Mouse (Mus musculus): Measurements from ENCODE around the gene Olfr314.

Gene Olfr314

DNA sequence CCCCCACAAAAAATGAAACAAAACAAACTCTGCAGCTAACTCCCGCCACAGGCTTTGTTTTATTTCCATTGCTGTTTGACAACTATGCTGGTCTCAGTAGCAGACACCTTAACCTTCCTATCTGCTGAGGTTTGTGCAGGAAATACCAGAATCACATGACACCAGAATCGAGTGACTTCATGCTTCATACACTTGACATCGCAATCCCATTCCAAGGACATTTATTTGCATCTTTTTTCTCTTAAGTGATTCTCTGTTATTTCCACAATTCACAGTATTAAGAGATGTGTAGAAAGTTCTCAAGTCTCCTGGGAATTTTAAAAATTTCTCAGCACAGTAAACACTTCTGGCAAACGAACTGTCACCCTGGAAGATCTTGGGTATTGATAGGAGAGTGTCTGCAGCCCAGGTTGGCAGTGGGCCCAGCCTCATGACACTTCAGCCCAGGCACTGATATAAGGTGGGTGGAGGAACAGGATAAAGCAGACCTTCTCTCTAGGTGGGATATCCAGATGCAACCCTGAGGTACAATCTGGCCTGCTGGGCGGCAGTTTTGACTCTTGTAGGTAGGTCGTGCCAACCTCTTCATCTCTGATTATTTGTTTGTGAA is at the start of gene Olfr314:
Gene Olfr314, plus strand, starts transcription at position 473 of the 610 bp plus-strand sequence.
- no peak for TF ChIP-seq GATA4 (IDR thresholded peaks at IDR 0.05; ENCODE audit: insufficient replicate concordance, low read length)

DNA sequence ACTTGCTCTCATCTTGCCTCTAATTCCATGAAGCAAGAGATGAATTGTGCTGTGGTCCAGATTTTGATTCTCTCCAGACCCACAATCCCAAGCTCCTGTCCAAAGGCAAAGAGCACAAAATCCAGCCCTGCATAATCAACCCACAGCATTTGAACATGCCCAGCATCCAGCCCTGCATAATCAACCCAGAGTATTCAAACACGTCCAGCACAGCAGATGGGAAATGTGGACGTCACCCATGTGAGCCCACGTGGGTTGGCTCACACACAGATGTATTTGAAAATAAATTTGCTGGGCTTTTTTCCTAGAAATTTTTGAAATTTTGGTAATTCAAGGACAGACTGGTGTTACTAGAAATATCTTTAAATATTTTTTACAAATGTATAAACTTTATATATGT is 49.4 kb upstream of the Olfr314 start:
- TF ChIP-seq GATA4 (IDR thresholded peaks at IDR 0.05; ENCODE audit: insufficient replicate concordance, low read length) = no peak

DNA sequence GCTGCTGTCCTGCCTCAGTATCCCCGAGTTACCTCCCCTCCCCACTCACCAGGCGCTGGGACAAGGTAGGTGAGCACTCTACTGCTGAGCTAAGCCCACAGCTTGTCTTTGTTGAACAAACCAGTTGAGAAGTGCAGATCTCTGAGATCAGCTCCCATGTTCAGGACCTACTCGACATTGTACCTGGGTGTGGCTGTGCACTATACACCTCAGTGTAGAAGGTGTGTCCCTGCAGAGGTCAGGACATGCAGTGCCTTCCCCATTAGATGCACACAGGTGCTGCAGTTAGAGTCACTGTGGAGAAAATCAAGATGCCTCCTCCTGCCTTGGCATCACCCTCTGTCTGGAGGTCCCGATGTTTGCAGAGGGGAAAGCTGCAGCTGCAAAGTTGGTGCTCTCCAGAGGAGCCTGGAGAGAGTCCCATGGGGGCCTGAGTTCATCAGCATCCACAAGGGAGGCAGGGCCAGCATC is 43.9 kb upstream of the Olfr314 start, which contains the start of gene Olfr317:
Gene Olfr317, minus strand, starts transcription at position 421 of the 471 bp plus-strand sequence.
- TF ChIP-seq GATA4 (IDR thresholded peaks at IDR 0.05; ENCODE audit: insufficient replicate concordance, low read length) = no peak

DNA sequence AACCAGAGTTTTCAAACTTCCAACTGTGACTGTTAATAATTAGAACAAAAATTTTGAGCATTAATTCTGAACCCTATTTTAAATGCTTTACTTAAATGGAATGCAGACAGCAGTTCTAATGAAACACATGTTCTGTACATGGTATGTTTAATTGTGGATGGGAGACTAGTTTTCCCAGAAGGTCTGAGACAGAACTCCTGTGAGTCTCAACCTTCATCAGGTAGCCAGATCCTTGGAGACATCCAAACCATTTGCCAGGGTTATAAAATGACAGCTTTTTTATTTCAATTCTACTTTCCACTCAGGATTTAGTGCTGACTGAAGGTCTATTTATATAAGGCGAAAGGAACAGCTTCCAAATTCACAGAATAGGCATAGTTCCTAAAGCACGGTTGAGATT is 30.3 kb upstream of the Olfr314 start, which contains the start of gene Olfr316:
Gene Olfr316, plus strand, starts transcription at position 301 of the 400 bp plus-strand sequence.
- no peak for TF ChIP-seq GATA4 (IDR thresholded peaks at IDR 0.05; ENCODE audit: insufficient replicate concordance, low read length)

DNA sequence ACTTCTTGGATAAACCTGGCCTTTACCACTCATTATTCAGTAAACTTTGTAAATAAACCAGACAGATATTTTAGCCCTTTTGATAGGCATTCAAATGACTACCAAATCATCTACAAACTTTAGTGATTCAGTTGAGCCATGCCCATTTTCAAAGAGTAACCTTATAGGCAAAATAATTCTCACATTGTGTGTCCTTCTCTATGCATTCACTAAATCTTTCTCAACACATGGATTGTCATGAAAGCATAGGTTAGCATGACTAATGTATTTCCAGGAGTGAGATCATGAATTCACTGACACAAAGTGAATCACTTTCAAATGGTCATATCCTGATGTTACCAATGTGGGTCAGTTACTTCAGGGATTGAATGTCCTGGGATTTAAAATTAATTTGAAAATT is 9.9 kb upstream of the Olfr314 start, which contains the start of gene Olfr315:
Gene Olfr315, plus strand, starts transcription at position 301 of the 400 bp plus-strand sequence.
- TF ChIP-seq GATA4 (IDR thresholded peaks at IDR 0.05; ENCODE audit: insufficient replicate concordance, low read length) = no peak

DNA sequence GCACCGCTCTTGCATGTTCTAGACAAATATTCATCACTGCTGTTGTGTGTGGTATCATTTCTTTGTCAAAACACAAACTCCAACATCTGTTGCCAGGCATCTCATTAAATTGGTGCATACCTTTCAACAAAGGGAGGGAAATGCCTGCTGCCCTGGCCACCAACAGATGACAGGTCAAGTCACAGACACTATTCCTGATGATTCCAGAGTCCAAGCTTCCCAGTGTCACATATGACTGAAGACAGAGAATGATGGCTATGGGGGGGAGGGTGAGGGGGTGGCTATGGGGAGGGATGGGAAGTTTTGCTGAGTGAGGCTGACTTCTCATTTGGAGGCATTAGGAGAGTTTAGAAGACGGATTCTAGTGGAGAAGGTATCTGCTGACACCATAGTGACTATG is 1.4 kb downstream of the Olfr314 start:
- no peak for TF ChIP-seq GATA4 (IDR thresholded peaks at IDR 0.05; ENCODE audit: insufficient replicate concordance, low read length)

DNA sequence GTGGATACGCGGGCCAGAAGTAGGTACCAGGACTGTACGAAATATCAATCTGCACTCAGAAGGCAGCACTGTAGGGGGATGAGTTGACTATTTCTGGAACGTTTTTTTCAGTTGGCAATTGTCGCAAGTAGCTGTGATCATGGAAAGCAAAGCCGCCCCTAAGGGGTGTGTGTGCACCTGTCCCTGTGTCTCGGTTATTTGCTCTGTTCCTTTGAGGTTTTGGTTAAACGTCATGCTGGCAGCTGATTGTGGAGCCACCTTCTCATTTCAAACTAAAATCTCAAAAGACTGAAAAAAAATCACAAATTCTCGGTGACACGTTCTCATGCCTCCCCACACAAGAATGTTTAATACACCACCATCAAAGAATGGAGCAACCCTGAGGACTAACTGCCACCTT is 4.9 kb downstream of the Olfr314 start:
- no peak for TF ChIP-seq GATA4 (IDR thresholded peaks at IDR 0.05; ENCODE audit: insufficient replicate concordance, low read length)

DNA sequence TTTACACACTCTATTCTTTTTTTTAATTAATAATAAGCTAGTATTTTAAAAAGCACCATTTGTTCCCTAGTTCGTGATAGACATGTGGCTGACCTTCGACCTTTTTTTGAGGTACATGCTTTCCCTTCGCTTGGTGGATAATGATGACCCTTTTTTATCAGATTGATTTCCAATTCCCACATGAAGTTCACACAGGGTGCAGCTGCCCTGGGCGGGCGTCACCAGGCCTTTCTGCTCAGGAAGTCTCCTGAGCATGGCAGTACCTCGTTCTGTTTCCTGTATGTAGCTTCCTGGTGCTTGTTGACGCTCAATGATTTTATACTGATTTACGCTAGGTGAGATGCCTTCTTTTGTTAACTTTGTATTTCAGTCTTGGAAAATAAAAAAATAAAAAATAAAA is 5.6 kb downstream of the Olfr314 start:
- TF ChIP-seq GATA4 (IDR thresholded peaks at IDR 0.05; ENCODE audit: insufficient replicate concordance, low read length) = no peak

DNA sequence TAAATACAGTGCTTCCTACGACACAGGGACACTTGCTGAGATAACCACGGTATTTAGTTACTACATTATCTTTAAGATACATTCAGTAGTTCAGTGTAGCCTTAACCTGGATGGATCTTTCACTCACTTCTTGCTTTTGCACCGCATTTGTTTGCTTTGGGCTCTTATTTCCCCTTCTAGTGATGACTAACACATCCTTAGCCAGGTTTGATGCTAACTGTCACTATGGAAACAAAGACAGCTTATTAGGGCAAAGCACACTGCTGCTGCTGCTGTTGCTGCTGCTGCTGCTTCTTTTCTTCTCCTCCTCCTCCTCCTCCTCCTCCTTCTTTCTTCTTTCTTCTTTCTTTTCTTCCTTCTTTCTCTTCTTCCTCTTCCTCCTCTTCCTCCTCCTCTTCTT is 6.8 kb downstream of the Olfr314 start:
- TF ChIP-seq GATA4 (IDR thresholded peaks at IDR 0.05; ENCODE audit: insufficient replicate concordance, low read length) = no peak

DNA sequence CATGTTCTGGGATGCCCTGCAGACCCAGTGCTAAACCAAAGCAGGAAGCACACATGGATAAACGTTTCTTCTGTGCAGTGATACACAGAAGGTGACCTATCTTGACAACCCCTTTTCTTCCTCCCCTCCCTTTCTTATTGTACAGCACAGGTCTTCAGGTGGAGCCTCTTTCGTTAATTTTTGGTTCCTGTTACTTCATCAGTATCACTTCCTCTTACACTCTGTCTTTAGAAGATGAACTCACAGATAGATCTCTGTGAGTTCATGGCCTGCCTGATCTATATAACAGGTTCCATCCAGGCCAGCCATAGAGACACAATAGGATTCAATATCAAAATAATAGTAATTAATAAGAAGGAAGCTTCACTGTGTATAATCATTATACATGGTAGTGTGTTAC is 7.3 kb downstream of the Olfr314 start:
- TF ChIP-seq GATA4 (IDR thresholded peaks at IDR 0.05; ENCODE audit: insufficient replicate concordance, low read length) = no peak

DNA sequence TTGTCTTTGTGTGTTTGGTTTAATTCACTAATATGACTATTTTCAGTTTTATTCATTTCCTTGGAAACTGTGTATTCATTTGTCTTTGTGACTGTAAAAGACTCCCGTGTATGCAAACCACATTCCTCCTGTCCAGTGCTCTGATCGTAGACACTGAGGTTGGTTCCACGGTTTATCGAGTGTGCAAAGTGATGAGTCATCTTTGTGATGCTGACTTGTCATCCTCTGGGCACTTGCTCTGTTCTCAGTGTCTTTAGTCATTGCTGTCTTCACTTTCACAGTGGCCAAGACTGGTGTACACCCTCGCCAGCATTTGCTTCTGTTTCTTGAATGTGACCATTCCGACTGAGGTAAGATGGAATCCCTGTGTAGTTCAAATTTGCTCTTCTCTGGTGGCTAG is 7.9 kb downstream of the Olfr314 start:
- TF ChIP-seq GATA4 (IDR thresholded peaks at IDR 0.05; ENCODE audit: insufficient replicate concordance, low read length) = no peak

DNA sequence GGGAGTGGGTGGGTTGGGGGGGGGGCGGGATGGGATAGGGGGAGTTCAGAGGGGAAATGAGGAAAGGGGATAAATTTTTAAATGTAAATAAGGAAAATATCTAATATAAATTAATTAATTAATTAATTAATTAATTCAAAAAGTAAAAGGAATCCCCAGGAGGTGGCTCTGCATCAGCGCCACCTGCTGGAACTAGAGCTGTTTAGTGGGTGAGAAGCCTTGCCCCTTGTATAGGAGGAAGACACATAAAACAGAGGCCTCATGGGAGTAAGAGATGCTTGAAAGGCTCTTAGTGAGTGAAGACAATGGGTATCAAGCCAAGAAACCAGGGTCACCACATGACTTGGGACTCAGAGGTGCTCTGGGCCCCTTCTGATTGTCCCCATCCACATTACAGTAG is 13.1 kb downstream of the Olfr314 start:
- no peak for TF ChIP-seq GATA4 (IDR thresholded peaks at IDR 0.05; ENCODE audit: insufficient replicate concordance, low read length)

DNA sequence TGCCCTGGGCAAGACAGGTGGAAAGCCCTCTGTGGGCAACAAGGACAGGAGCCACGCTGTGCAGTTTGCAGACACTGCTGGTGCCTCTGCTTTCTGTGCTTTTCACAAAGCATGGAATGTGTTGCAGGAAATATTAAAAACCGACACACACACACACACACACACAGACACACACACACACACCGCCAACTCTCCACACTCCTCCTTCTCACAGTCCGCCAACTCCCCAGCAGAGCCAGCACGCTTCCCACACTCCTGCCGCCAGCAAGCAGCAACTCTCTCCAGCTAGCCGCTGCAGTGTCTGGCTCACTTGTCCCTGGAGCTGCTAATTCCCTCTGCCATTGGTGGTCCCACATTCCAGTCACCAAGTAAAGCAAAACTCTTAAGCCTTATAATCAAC is 14.1 kb downstream of the Olfr314 start:
- TF ChIP-seq GATA4 (IDR thresholded peaks at IDR 0.05; ENCODE audit: insufficient replicate concordance, low read length) = no peak

DNA sequence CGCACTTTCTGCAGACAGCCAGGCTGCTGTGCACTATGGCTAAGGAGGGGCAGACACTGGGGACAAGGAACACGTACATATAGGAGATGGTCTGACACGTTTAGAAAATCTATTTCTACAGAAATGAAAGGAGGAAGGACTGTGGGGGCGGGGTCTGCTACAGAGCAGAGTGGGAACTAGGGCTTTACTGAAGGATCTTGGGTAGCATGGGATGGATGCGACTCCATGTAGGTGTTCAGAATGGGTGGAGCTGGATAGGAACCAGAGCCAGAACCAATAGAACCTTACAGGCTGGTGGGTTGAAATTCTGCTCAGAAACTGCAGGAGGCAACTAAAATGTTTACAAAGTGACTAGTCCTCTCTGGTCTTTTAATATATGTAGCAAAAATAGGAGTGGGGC is 17.0 kb downstream of the Olfr314 start:
- no peak for TF ChIP-seq GATA4 (IDR thresholded peaks at IDR 0.05; ENCODE audit: insufficient replicate concordance, low read length)

DNA sequence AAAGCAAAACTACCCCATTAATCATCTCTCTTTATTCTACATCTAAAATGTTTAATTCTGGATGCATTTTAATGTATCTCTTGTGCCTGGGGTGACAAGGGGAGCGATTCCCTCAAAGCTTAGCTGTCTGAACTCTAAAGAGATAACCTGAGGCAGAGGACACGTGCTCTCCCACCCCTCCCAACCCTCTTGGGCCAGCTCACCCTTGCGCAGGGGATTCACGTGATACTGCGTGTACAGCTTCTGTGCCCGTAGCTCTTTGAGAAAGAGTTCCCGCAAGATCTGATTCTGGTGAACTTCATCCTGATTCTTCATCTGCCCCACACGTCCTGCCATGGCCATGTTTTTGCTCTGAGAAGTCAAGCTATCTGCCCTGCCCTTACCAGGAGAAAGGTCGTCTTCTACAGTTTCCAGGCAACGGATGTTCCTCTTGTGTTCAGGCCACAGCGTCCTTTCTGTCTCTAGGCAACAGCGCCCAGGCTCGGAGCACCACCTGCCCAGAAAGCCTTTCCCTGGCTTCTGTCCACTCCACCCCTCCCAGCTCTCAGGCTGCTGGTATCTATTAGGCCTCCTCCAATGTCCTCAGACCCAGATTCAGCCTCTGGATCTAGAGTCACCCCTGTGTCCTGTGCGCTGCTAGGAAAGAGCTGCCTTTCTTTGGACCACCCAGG is 18.9 kb downstream of the Olfr314 start, which contains the start of gene Fam183b:
Gene Fam183b, minus strand, starts transcription at position 403 of the 671 bp plus-strand sequence.
- no peak for TF ChIP-seq GATA4 (IDR thresholded peaks at IDR 0.05; ENCODE audit: insufficient replicate concordance, low read length)

DNA sequence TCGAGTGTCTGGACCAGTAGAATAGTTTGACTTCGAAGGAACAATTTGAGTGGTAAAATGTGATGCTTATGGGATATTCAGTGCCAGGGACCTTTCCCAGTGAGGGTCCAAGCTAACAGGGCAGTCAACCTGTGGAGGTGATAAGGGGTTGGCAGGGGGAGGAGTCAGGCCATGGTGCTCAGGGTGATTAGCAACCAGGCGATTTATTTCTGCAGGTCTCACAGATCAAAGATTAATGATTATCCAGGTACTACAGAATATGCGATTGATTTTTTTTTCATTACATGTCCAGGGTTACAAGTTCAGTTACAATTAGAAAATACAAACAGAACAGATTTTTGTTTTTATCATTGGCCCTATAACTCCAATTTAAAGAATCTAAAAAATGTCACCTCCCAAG is 21.1 kb downstream of the Olfr314 start:
- no peak for TF ChIP-seq GATA4 (IDR thresholded peaks at IDR 0.05; ENCODE audit: insufficient replicate concordance, low read length)
